Mouse (Mus musculus) limb, embryonic 11.5 days (tissue): ENCODE results near the gene Slain2. TPM values are rescaled to one million over a fixed set of nuclear protein-coding genes. Genes with fewer than 3 reads are reported as not detected.
"Not testable (repeated sequence)": the region's sequence is repeated elsewhere in the genome, so short reads cannot be mapped to it uniquely, and the experiment has no call there.

Experiments used
- ATAC-seq: fragments of 200-750 bp; cut with Nextera tagmentation; 2 replicates; pipeline ENCODE4 v1.8.0; 2017; ENCODE audit warnings: low read depth; ENCODE audit not compliant: insufficient number of reproducible peaks, low FRiP score, low TSS enrichment
- DNase-seq: peaks from one replicate; pipeline ENCODE4 v3.0.0-alpha.2; 2015; ENCODE audit warnings: low spot score
- H3K27ac ChIP-seq: fragments of 300-500 bp; sonication (generic); replicated peaks from 2 replicates; pipeline ENCODE4 v1.5.1; 2014; ENCODE audit warnings: low read depth, mild to moderate bottlenecking, low read length
- H3K27me3 ChIP-seq: fragments of 300-500 bp; sonication (generic); 2 replicates; pipeline ENCODE4 v1.6.1; 2014; ENCODE audit warnings: mild to moderate bottlenecking, low read length, mixed read lengths; ENCODE audit not compliant: control insufficient read depth, insufficient read depth
- H3K36me3 ChIP-seq: fragments of 300-500 bp; sonication (generic); 2 replicates; pipeline ENCODE4 v1.6.1; 2014; ENCODE audit warnings: mild to moderate bottlenecking, low read length, moderate library complexity, mixed read lengths; ENCODE audit not compliant: control insufficient read depth, insufficient read depth
- H3K4me1 ChIP-seq: fragments of 300-500 bp; sonication (generic); 2 replicates; pipeline ENCODE4 v1.6.1; 2014; ENCODE audit warnings: low read length, mixed read lengths; ENCODE audit not compliant: control insufficient read depth, insufficient read depth
- H3K4me2 ChIP-seq: fragments of 300-500 bp; sonication (generic); 2 replicates; pipeline ENCODE4 v1.6.1; 2014; ENCODE audit warnings: low read depth, mild to moderate bottlenecking, moderate library complexity; ENCODE audit not compliant: severe bottlenecking
- H3K4me3 ChIP-seq: fragments of 300-500 bp; sonication (generic); 2 replicates; pipeline ENCODE4 v1.5.1; 2014; ENCODE audit warnings: low read depth, low read length
- H3K9ac ChIP-seq: fragments of 300-500 bp; sonication (generic); 2 replicates; pipeline ENCODE4 v1.6.1; 2014; ENCODE audit warnings: mild to moderate bottlenecking, low read length
- H3K9me3 ChIP-seq: fragments of 300-500 bp; sonication (generic); 2 replicates; pipeline ENCODE4 v1.6.1; 2016; ENCODE audit warnings: low read length; ENCODE audit not compliant: control insufficient read depth
- WGBS: fragments of 180-500 bp; shearing (Covaris S2); extraction: QIAGEN DNeasy Blood & Tissue Kit; methylation state at CpG from one replicate; pipeline ENCODE4 v1.1.7; 2014; 5-methylcytosine and 5-hydroxymethylcytosine counted together
- polyA plus RNA-seq: library from polyadenylated mRNA; unstranded; fragments of >200 nt; fragmentation: Nextera tagmentation; extraction: Ambion mirVana; gene quantifications from 2 replicates; pipeline ENCODE4 v1.2.1, GENCODE M21; 2014

Gene Slain2
- polyA plus RNA-seq, 1 experiment from 2014 or later = 21.6 TPM

GRCm38 (mm10) chr5:72976539-72976938, 62.4 kb downstream of the Slain2 start:
- Histone ChIP-seq H3K27ac (no peak overlapping the region), H3K9me3 (no peaks in the 10 kb centered on the region), H3K36me3 (peaks cover 3% of the 10 kb centered on the region; the same call in 1 of the 2 replicates), H3K4me2 (no peak overlapping the region), H3K4me1 (no peaks in the 10 kb centered on the region), H3K4me3 (no peak overlapping the region), H3K9ac (no peak overlapping the region), H3K27me3 (no peaks in the 10 kb centered on the region)
- WGBS = 86% methylated on average over 4 of the region's 4 CpGs
- ATAC-seq = no peak
- no peak for DNase-seq

- WGBS = 4% methylated on average over 2 of the region's 2 CpGs
- Histone ChIP-seq H3K27ac (no peak overlapping the region), H3K36me3 (no peaks in the 10 kb centered on the region; the same call in 1 of the 2 replicates), H3K9me3 (no peaks in the 10 kb centered on the region), H3K9ac (no peak overlapping the region), H3K4me1 (no peaks in the 10 kb centered on the region), H3K4me2 (no peak overlapping the region), H3K27me3 (no peaks in the 10 kb centered on the region), H3K4me3 (no peak overlapping the region)
- ATAC-seq (no peak), DNase-seq (no peak)
These were observed 70.0 kb downstream of the Slain2 start for GRCm38 (mm10) chr5:72984091-72984490.

GRCm38 (mm10) chr5:72987786-72988185, 73.7 kb downstream of the Slain2 start:
- ATAC-seq (no peak), DNase-seq (no peak)
- Histone ChIP-seq H3K36me3 (no peaks in the 10 kb centered on the region), H3K27me3 (no peaks in the 10 kb centered on the region), H3K4me1 (no peaks in the 10 kb centered on the region), H3K9ac (no peak overlapping the region), H3K4me3 (no peak overlapping the region), H3K27ac (no peak overlapping the region), H3K4me2 (no peak overlapping the region), H3K9me3 (no peaks in the 10 kb centered on the region)
- WGBS = 79% methylated on average over 7 of the region's 7 CpGs

- H3K36me3 ChIP-seq = no peaks in the 10 kb centered on the region
- no peaks in the 10 kb centered on the region for H3K4me1 ChIP-seq
- H3K4me2 ChIP-seq = no peak overlapping the region
- no peaks in the 10 kb centered on the region for H3K9me3 ChIP-seq
- H3K27ac ChIP-seq = no peak overlapping the region
- 76% methylated on average over 8 of the region's 8 CpGs for WGBS
- no peak overlapping the region for H3K9ac ChIP-seq
- no peak overlapping the region for H3K4me3 ChIP-seq
- H3K27me3 ChIP-seq = no peaks in the 10 kb centered on the region
- DNase-seq = no peak
- no peak for ATAC-seq
These were observed 75.7 kb downstream of the Slain2 start for GRCm38 (mm10) chr5:72989756-72990155.

- 88% methylated on average over 1 of the region's 1 CpGs for WGBS
- H3K36me3 ChIP-seq = no peaks in the 10 kb centered on the region
- no peaks in the 10 kb centered on the region for H3K27me3 ChIP-seq
- H3K9ac ChIP-seq = no peak overlapping the region
- no peak for ATAC-seq
- H3K4me3 ChIP-seq = no peak overlapping the region
- H3K9me3 ChIP-seq = no peaks in the 10 kb centered on the region
- H3K4me1 ChIP-seq = no peaks in the 10 kb centered on the region
- H3K4me2 ChIP-seq = no peak overlapping the region
- DNase-seq = no peak
- no peak overlapping the region for H3K27ac ChIP-seq
These were observed 78.4 kb downstream of the Slain2 start for GRCm38 (mm10) chr5:72992474-72992873.

GRCm38 (mm10) chr5:72994424-72994823, 80.3 kb downstream of the Slain2 start:
- Histone ChIP-seq H3K9ac (no peak overlapping the region), H3K36me3 (no peaks in the 10 kb centered on the region), H3K4me3 (no peak overlapping the region), H3K4me2 (no peak overlapping the region), H3K9me3 (no peaks in the 10 kb centered on the region), H3K4me1 (no peaks in the 10 kb centered on the region), H3K27ac (no peak overlapping the region), H3K27me3 (no peaks in the 10 kb centered on the region)
- DNase-seq = no peak
- no peak for ATAC-seq
- 80% methylated on average over 8 of the region's 8 CpGs for WGBS

- WGBS = 76% methylated on average over 2 of the region's 2 CpGs
- H3K36me3 ChIP-seq = no peaks in the 10 kb centered on the region
- H3K4me2 ChIP-seq = no peak overlapping the region
These were observed 80.8 kb downstream of the Slain2 start for GRCm38 (mm10) chr5:72994928-72995327.

GRCm38 (mm10) chr5:72995379-72995778, 81.3 kb downstream of the Slain2 start:
- ATAC-seq (no peak), DNase-seq (no peak)
- Histone ChIP-seq H3K4me3 (no peak overlapping the region), H3K36me3 (no peaks in the 10 kb centered on the region), H3K27me3 (no peaks in the 10 kb centered on the region), H3K27ac (no peak overlapping the region), H3K4me1 (no peaks in the 10 kb centered on the region), H3K4me2 (no peak overlapping the region), H3K9ac (no peak overlapping the region), H3K9me3 (no peaks in the 10 kb centered on the region)
- 46% methylated on average over 10 of the region's 10 CpGs for WGBS

More at GRCm38 (mm10) chr5:72994928-72995327, 80.8 kb downstream of the Slain2 start:
- DNase-seq = no peak
- no peak overlapping the region for H3K27ac ChIP-seq
- no peak overlapping the region for H3K9ac ChIP-seq
- H3K27me3 ChIP-seq = no peaks in the 10 kb centered on the region
- ATAC-seq = no peak
- H3K9me3 ChIP-seq = no peaks in the 10 kb centered on the region
- H3K4me3 ChIP-seq = no peak overlapping the region
- H3K4me1 ChIP-seq = no peaks in the 10 kb centered on the region

- H3K9me3 ChIP-seq, ATAC-seq, H3K4me1 ChIP-seq, H3K9ac ChIP-seq, H3K4me3 ChIP-seq, H3K4me2 ChIP-seq, H3K27me3 ChIP-seq, H3K27ac ChIP-seq, DNase-seq, H3K36me3 ChIP-seq: not testable (repeated sequence)
- WGBS = 83% methylated on average over 1 of the region's 1 CpGs
These were observed 84.4 kb downstream of the Slain2 start for GRCm38 (mm10) chr5:72998546-72998945.
